Mouse (Mus musculus): ENCODE data around the gene Flnb. TPM values are rescaled to one million over a fixed set of nuclear protein-coding genes. Genes with fewer than 3 reads are reported as not detected.

Flnb gene
- total and polyA plus RNA-seq, 3 experiments: 29.5 to 74.0 (median 61.6) TPM

- no peak for DNase-seq (ENCODE audit: extremely low read depth)
- H3K4me3 ChIP-seq (replicated peaks in 1 of 3; ENCODE audit: low read depth in 2 of 3, low read length in 2 of 3, poor library complexity in 1 of 3): no peak overlapping the region
- no peaks in the 10 kb centered on the region for H3K27me3 ChIP-seq (replicated peaks)
- peaks cover 14% of the 10 kb centered on the region for H3K79me2 ChIP-seq (replicated peaks; ENCODE audit: control insufficient read depth, extremely low read depth, insufficient read depth, poor library complexity, severe bottlenecking)
- no peaks in the 10 kb centered on the region for H3K9me3 ChIP-seq (replicated peaks; ENCODE audit: low read length)
- in situ Hi-C loops (cut with MboI; ENCODE audit: low pct_ligation_motif_present, low pct_unique_long_range_greater_than_20kb, low sequenced_read_pairs): no loop called here
- TF ChIP-seq JUN (IDR thresholded peaks at IDR 0.05; ENCODE audit: insufficient read depth, low read depth, low read length) (no peak), HCFC1 (IDR thresholded peaks at IDR 0.05; ENCODE audit: low read depth, low read length) (no peak)
- dilution Hi-C loops (cut with MboI; ENCODE audit: extremely low pct_ligation_motif_present, extremely low pct_unique_long_range_greater_than_20kb, low sequenced_read_pairs): no loop called here
- H3K4me2 ChIP-seq (ENCODE audit: insufficient read depth, low read depth, poor library complexity, severe bottlenecking): no peak overlapping the region
- no peak overlapping the region for H3K27ac ChIP-seq (ENCODE audit: insufficient read depth, low read depth)
- H3K4me1 ChIP-seq (ENCODE audit: control insufficient read depth in 1 of 2, insufficient read depth in 2 of 2): peaks cover 21 to 32% of the 10 kb centered on the region in 2 experiments
- H3K9ac ChIP-seq (ENCODE audit: insufficient read depth, low read depth): no peak overlapping the region
- peaks cover 26 to 67% of the 10 kb centered on the region in 2 experiments for H3K36me3 ChIP-seq (replicated peaks in 1 of 2; ENCODE audit: control insufficient read depth in 1 of 2, insufficient read depth in 1 of 2, low read length in 1 of 2)
These were observed 49.5 kb downstream of the Flnb start for GRCm38 (mm10) chr14:7867224-7867623.

GRCm38 (mm10) chr14:7867841-7868240 is 50.1 kb downstream of the Flnb start:
- dilution Hi-C loops (cut with MboI; ENCODE audit: extremely low pct_ligation_motif_present, extremely low pct_unique_long_range_greater_than_20kb, low sequenced_read_pairs): no loop called here
- no peak for DNase-seq (ENCODE audit: extremely low read depth)
- Histone ChIP-seq H3K79me2 (replicated peaks; ENCODE audit: control insufficient read depth, extremely low read depth, insufficient read depth, poor library complexity, severe bottlenecking) (peaks cover 14% of the 10 kb centered on the region), H3K4me1 (ENCODE audit: control insufficient read depth in 1 of 2, insufficient read depth in 2 of 2) (peaks cover 20 to 27% of the 10 kb centered on the region in 2 experiments), H3K9me3 (replicated peaks; ENCODE audit: low read length) (no peaks in the 10 kb centered on the region), H3K36me3 (replicated peaks in 1 of 2; ENCODE audit: control insufficient read depth in 1 of 2, insufficient read depth in 1 of 2, low read length in 1 of 2) (peaks cover 31 to 72% of the 10 kb centered on the region in 2 experiments), H3K27me3 (replicated peaks) (no peaks in the 10 kb centered on the region), H3K27ac (ENCODE audit: insufficient read depth, low read depth) (no peak overlapping the region), H3K4me2 (ENCODE audit: insufficient read depth, low read depth, poor library complexity, severe bottlenecking) (no peak overlapping the region), H3K4me3 (replicated peaks in 1 of 3; ENCODE audit: low read depth in 2 of 3, low read length in 2 of 3, poor library complexity in 1 of 3) (no peak overlapping the region), H3K9ac (ENCODE audit: insufficient read depth, low read depth) (no peak overlapping the region)
- no peak for TF ChIP-seq ELF1 (IDR thresholded peaks at IDR 0.05; ENCODE audit: low read depth, low read length)
- no peak for TF ChIP-seq USF2 (conservative IDR thresholded peaks at IDR 0.05; ENCODE audit: low read depth, low read length)
- TF ChIP-seq IRF4 (IDR thresholded peaks at IDR 0.05; ENCODE audit: low read depth, low read length): no peak
- TF ChIP-seq CHD2 (IDR thresholded peaks at IDR 0.05; ENCODE audit: low read length): no peak
- TF ChIP-seq MAX (IDR thresholded peaks at IDR 0.05; ENCODE audit: low read length): no peak
- TF ChIP-seq HCFC1 (IDR thresholded peaks at IDR 0.05; ENCODE audit: low read depth, low read length): no peak
- TF ChIP-seq ZKSCAN1 (IDR thresholded peaks at IDR 0.05; ENCODE audit: borderline replicate concordance, low read depth, low read length): no peak
- no peak for TF ChIP-seq JUND (conservative IDR thresholded peaks at IDR 0.05; ENCODE audit: low read depth, low read length)
- no peak for TF ChIP-seq MAZ (IDR thresholded peaks at IDR 0.05; ENCODE audit: low read depth, low read length)
- in situ Hi-C loops (cut with MboI; ENCODE audit: low pct_ligation_motif_present, low pct_unique_long_range_greater_than_20kb, low sequenced_read_pairs): no loop called here

- DNase-seq (ENCODE audit: extremely low read depth): no peak
- TF ChIP-seq MAX (IDR thresholded peaks at IDR 0.05; ENCODE audit: low read length) (no peak), SMC3 (IDR thresholded peaks at IDR 0.05; ENCODE audit: low read depth, low read length) (no peak), MYC (IDR thresholded peaks at IDR 0.05; ENCODE audit: low read depth, low read length) (no peak), CHD1 (IDR thresholded peaks at IDR 0.05; ENCODE audit: low read depth, low read length) (no peak), ZKSCAN1 (IDR thresholded peaks at IDR 0.05; ENCODE audit: borderline replicate concordance, low read depth, low read length) (no peak), ZMIZ1 (IDR thresholded peaks at IDR 0.05; ENCODE audit: low read depth, low read length) (no peak), TCF12 (IDR thresholded peaks at IDR 0.05; ENCODE audit: low read depth, low read length) (no peak), UBTF (IDR thresholded peaks at IDR 0.05; ENCODE audit: low read depth, low read length) (no peak), POLR2AphosphoS2 (IDR thresholded peaks at IDR 0.05; ENCODE audit: low read depth, low read length) (no peak), SIN3A (IDR thresholded peaks at IDR 0.05; ENCODE audit: low read length) (no peak), JUN (IDR thresholded peaks at IDR 0.05; ENCODE audit: insufficient read depth, low read depth, low read length) (no peak), PAX5 (IDR thresholded peaks at IDR 0.05; ENCODE audit: low read length) (no peak), EP300 (IDR thresholded peaks at IDR 0.05; ENCODE audit: low read length) (no peak), RCOR1 (conservative IDR thresholded peaks at IDR 0.05; ENCODE audit: low read depth, low read length) (no peak)
- Histone ChIP-seq H3K9ac (ENCODE audit: insufficient read depth, low read depth) (no peak overlapping the region), H3K4me2 (ENCODE audit: insufficient read depth, low read depth, poor library complexity, severe bottlenecking) (no peak overlapping the region), H3K36me3 (replicated peaks in 1 of 2; ENCODE audit: control insufficient read depth in 1 of 2, insufficient read depth in 1 of 2, low read length in 1 of 2) (peaks cover 46 to 75% of the 10 kb centered on the region in 2 experiments), H3K4me3 (replicated peaks in 1 of 3; ENCODE audit: low read depth in 2 of 3, low read length in 2 of 3, poor library complexity in 1 of 3) (no peak overlapping the region), H3K27ac (ENCODE audit: insufficient read depth, low read depth) (no peak overlapping the region), H3K27me3 (replicated peaks) (no peaks in the 10 kb centered on the region), H3K4me1 (ENCODE audit: control insufficient read depth in 1 of 2, insufficient read depth in 2 of 2) (peaks cover 5 to 8% of the 10 kb centered on the region in 2 experiments; a peak in 3 of 4 replicates), H3K9me3 (replicated peaks; ENCODE audit: low read length) (no peaks in the 10 kb centered on the region), H3K79me2 (replicated peaks; ENCODE audit: control insufficient read depth, extremely low read depth, insufficient read depth, poor library complexity, severe bottlenecking) (peaks cover 2% of the 10 kb centered on the region; the same call in 1 of the 2 replicates)
- dilution Hi-C loops (cut with MboI; ENCODE audit: extremely low pct_ligation_motif_present, extremely low pct_unique_long_range_greater_than_20kb, low sequenced_read_pairs): no loop called here
- in situ Hi-C loops (cut with MboI; ENCODE audit: low pct_ligation_motif_present, low pct_unique_long_range_greater_than_20kb, low sequenced_read_pairs): no loop called here
These were observed 52.0 kb downstream of the Flnb start for GRCm38 (mm10) chr14:7869796-7870195.
